Mouse (Mus musculus) T-helper 2 cell (primary cell): ENCODE data around the gene Snrnp35.
"Not testable (repeated sequence)": the region's sequence is repeated elsewhere in the genome, so short reads cannot be mapped to it uniquely, and the experiment has no call there.

Experiments used
- in situ Hi-C: fragments of 300-600 bp; cut with MboI, MseI; formaldehyde crosslinking; loops from one replicate; pipeline ENCODE4 v1.15.1; 2025; ENCODE audit warnings: high pct_unique_total_duplicates

Snrnp35 gene

GRCm38 (mm10) chr5:124500037-124500436, 17.1 kb downstream of the Snrnp35 start:
- in situ Hi-C loops: not testable (repeated sequence)

- in situ Hi-C loops: no loop called here
Observed at GRCm38 (mm10) chr5:124500573-124500972, 17.6 kb downstream of the Snrnp35 start.

- in situ Hi-C loops: no loop called here
Observed at GRCm38 (mm10) chr5:124501541-124501940, 18.6 kb downstream of the Snrnp35 start.

- in situ Hi-C loops: no loop called here
Observed at GRCm38 (mm10) chr5:124503742-124504141, 20.8 kb downstream of the Snrnp35 start.

GRCm38 (mm10) chr5:124505235-124505634, 22.3 kb downstream of the Snrnp35 start:
- in situ Hi-C loops: no loop called here

GRCm38 (mm10) chr5:124506731-124507359, 23.9 kb downstream of the Snrnp35 start:
- in situ Hi-C loops: no loop called here

- in situ Hi-C loops: no loop called here
Observed at GRCm38 (mm10) chr5:124509200-124509599, 26.3 kb downstream of the Snrnp35 start.

- in situ Hi-C loops: no loop called here
Observed at GRCm38 (mm10) chr5:124509742-124510237, 26.9 kb downstream of the Snrnp35 start.

- in situ Hi-C loops: no loop called here
Observed at GRCm38 (mm10) chr5:124510536-124511050, 27.7 kb downstream of the Snrnp35 start.

- in situ Hi-C loops: no loop called here
Observed at GRCm38 (mm10) chr5:124515789-124516188, 32.9 kb downstream of the Snrnp35 start.

GRCm38 (mm10) chr5:124518648-124519047, 35.7 kb downstream of the Snrnp35 start:
- in situ Hi-C loops: no loop called here

GRCm38 (mm10) chr5:124521588-124521987, 38.7 kb downstream of the Snrnp35 start:
- in situ Hi-C loops: no loop called here

- in situ Hi-C loops: no loop called here
Observed at GRCm38 (mm10) chr5:124523032-124523431, 40.1 kb downstream of the Snrnp35 start.

- in situ Hi-C loops: loop anchor here (25.0 kb wide), 1 partner anchor 88 kb away; the partner anchor contains the start of genes Kmt5a and Sbno1
Observed at GRCm38 (mm10) chr5:124524943-124525342, 42.0 kb downstream of the Snrnp35 start.

- in situ Hi-C loops: loop anchor here (25.0 kb wide), 1 partner anchor 91 kb away; the partner anchor contains the start of genes Kmt5a and Sbno1
Observed at GRCm38 (mm10) chr5:124528351-124528750, 45.4 kb downstream of the Snrnp35 start.

- in situ Hi-C loops: loop anchor here (25.0 kb wide), 1 partner anchor 91 kb away; the partner anchor contains the start of genes Kmt5a and Sbno1
Observed at GRCm38 (mm10) chr5:124528791-124529190, 45.9 kb downstream of the Snrnp35 start.

- in situ Hi-C loops: loop anchor here (25.0 kb wide), 1 partner anchor 92 kb away; the partner anchor contains the start of genes Kmt5a and Sbno1
Observed at GRCm38 (mm10) chr5:124529191-124529651, 46.3 kb downstream of the Snrnp35 start.

- in situ Hi-C loops: loop anchor here (5.0 to 25.0 kb wide), 3 partner anchors 37 to 1395 kb away; partner anchors contain the start of genes Kmt5a, Rhof and Sbno1
Observed at GRCm38 (mm10) chr5:124529697-124530096, 46.8 kb downstream of the Snrnp35 start.

GRCm38 (mm10) chr5:124530655-124531582, 48.0 kb downstream of the Snrnp35 start, which contains the start of gene Rilpl1:
Gene Rilpl1 (minus strand): TSS chr5:124531391.
- in situ Hi-C loops: loop anchor here (5.0 to 25.0 kb wide), 3 partner anchors 39 to 1396 kb away; partner anchors contain the start of genes Kmt5a, Rhof and Sbno1

GRCm38 (mm10) chr5:124531583-124531930, 48.6 kb downstream of the Snrnp35 start:
- in situ Hi-C loops: loop anchor here (5.0 to 25.0 kb wide), 3 partner anchors 39 to 1397 kb away; partner anchors contain the start of genes Kmt5a, Rhof and Sbno1

- in situ Hi-C loops: loop anchor here (5.0 to 25.0 kb wide), 3 partner anchors 40 to 1398 kb away; partner anchors contain the start of genes Kmt5a, Rhof and Sbno1
Observed at GRCm38 (mm10) chr5:124532451-124532850, 49.5 kb downstream of the Snrnp35 start.
